ENCODE assay signal across 12 mouse cellular contexts in the genomic region with DNA sequence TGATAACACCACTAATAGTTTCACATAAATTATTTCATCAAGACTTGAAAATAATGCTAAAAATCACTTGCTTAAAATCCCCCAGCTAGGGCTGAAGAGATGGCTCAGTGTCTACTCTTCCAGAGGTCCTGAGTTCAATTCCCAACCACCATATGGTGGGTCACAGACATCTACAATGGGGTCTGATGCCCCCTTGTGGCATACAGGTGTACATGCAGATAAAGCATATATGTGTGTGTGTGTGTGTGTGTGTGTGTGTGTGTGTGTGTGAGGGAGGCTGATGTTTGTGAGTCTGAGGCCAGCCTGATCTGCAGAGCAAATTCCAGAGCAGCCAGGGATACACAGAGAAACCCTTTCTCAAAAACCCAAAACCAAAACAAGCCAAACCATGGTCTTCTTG. TPM values are rescaled to one million over a fixed set of nuclear protein-coding genes. Genes with fewer than 3 reads are reported as not detected.
DNase-seq lines count a peak whose midpoint lies in the region; ATAC-seq and TF ChIP-seq lines count a peak whose summit lies in the region.
"Had no signal": no experiment of that assay in that cellular context is flagged by ENCODE, and none has a peak within 500 bp of the region (broad histone marks: within the 10 kb centered on the region; RNA-seq: fewer than 3 reads in every experiment).

No protein-coding gene starts in this region.

- no peak overlapping the region for H3K4me2 ChIP-seq in kidney, embryonic 15.5 days
- H3K4me2 ChIP-seq: embryonic facial prominence, embryonic 12.5 days; midbrain, embryonic 13.5 days had no signal

- no peaks in the 10 kb centered on the region for H3K27me3 ChIP-seq in kidney, embryonic 15.5 days
- H3K27me3 ChIP-seq in cerebellum, adult 2 months (ENCODE audit: control insufficient read depth, insufficient read depth, low read length): no peaks in the 10 kb centered on the region
- H3K27me3 ChIP-seq: embryonic facial prominence, embryonic 12.5 days; midbrain, embryonic 13.5 days had no signal

- no peaks in the 10 kb centered on the region for H3K36me3 ChIP-seq in kidney, embryonic 15.5 days
- H3K36me3 ChIP-seq: embryonic facial prominence, embryonic 12.5 days; midbrain, embryonic 13.5 days had no signal

- H3K9me3 ChIP-seq in kidney, embryonic 15.5 days (replicated peaks): no peaks in the 10 kb centered on the region
- H3K9me3 ChIP-seq: embryonic facial prominence, embryonic 12.5 days; midbrain, embryonic 13.5 days had no signal

- H3K9ac ChIP-seq in kidney, embryonic 15.5 days: no peak overlapping the region
- H3K9ac ChIP-seq: embryonic facial prominence, embryonic 12.5 days; midbrain, embryonic 13.5 days had no signal

- TF ChIP-seq POLR2A in cerebellum, adult 2 months (IDR thresholded peaks at IDR 0.05; ENCODE audit: borderline replicate concordance, insufficient read depth, low read length): no peak

- peak; percentile 23 for DNase-seq in kidney, adult 18-20 months
- DNase-seq in A20 (ENCODE audit: low read depth, low spot score) (peak; percentile 51), NIH3T3 (ENCODE audit: low read depth) (peak; percentile 48)
- DNase-seq in lung, postnatal 10 days: peak; percentile 19
- DNase-seq in cerebellum, adult 2 months: no peak
- DNase-seq in embryo, embryonic 11 days: no peak
- no peak for DNase-seq in layer of hippocampus, adult 9-11 months
- DNase-seq: adrenal gland, adult 8-10 months; heart, postnatal 14 days had no signal

- no peak overlapping the region for H3K4me3 ChIP-seq in kidney, embryonic 15.5 days (replicated peaks)
- H3K4me3 ChIP-seq in cerebellum, adult 2 months (replicated peaks; ENCODE audit: insufficient read depth, low read depth, low read length): no peak overlapping the region
- H3K4me3 ChIP-seq: embryonic facial prominence, embryonic 12.5 days; midbrain, embryonic 13.5 days had no signal

- ATAC-seq in kidney, embryonic 15.5 days (replicated peaks; ENCODE audit: low FRiP score): no peak
- ATAC-seq: midbrain, embryonic 13.5 days had no signal

- no peak overlapping the region for H3K27ac ChIP-seq in kidney, embryonic 15.5 days
- no peak overlapping the region for H3K27ac ChIP-seq in cerebellum, adult 2 months (ENCODE audit: insufficient read depth, low read length)
- H3K27ac ChIP-seq: embryonic facial prominence, embryonic 12.5 days; midbrain, embryonic 13.5 days had no signal

- H3K4me1 ChIP-seq in kidney, embryonic 15.5 days: peaks cover 5% of the 10 kb centered on the region; the same call in 1 of the 2 replicates
- no peaks in the 10 kb centered on the region for H3K4me1 ChIP-seq in cerebellum, adult 2 months (ENCODE audit: control insufficient read depth, insufficient read depth, low read length)

- no peak for TF ChIP-seq CTCF in cerebellum, adult 2 months (IDR thresholded peaks at IDR 0.05; ENCODE audit: borderline replicate concordance, insufficient read depth, low read depth, low read length)

RNA-seq across cellular contexts. Expression of a gene that starts 17.8 kb away (rescaled TPM):
- 0.32 and 0.44 TPM in 2 replicates for polyA plus RNA-seq in kidney, embryonic 15.5 days (2015; fragmentation: Nextera tagmentation; extraction: Ambion mirVana)
- polyA plus RNA-seq in cerebellum, adult 2 months (2012; rRNA removed): 3.6 and 4.2 TPM in 2 replicates

Comparison
In these comparisons a context has a peak if more than half of its experiments do, and no peak if none do; other contexts are left out.
1. DNase-seq: peak in kidney, adult 18-20 months (single experiment), A20 (single experiment), NIH3T3 (single experiment) and lung, postnatal 10 days (single experiment); none in cerebellum, adult 2 months (0 of 2), embryo, embryonic 11 days (single experiment) and layer of hippocampus, adult 9-11 months (single experiment).